Mouse (Mus musculus) bone marrow macrophage, adult 2 months (primary cell): ENCODE measurements around the gene Zswim1.

Experiments used
- CTCF ChIP-seq: IDR thresholded peaks from 2 replicates; pipeline ENCODE4 v1.5.1; 2012; ENCODE audit warnings: low read depth, mild to moderate bottlenecking, low read length, moderate library complexity
- POLR2A ChIP-seq: IDR thresholded peaks from 2 replicates; pipeline ENCODE4 v1.6.1; 2012; ENCODE audit warnings: mild to moderate bottlenecking, low read depth, low read length, borderline replicate concordance

- TF ChIP-seq POLR2A (no peak), CTCF (no peak)
These were observed 36.7 kb downstream of the Zswim1 start for GRCm38 (mm10) chr2:164859155-164859554.
